Mouse (Mus musculus): ENCODE measurements around the gene Gm28576.
"Not testable (repeated sequence)": the region's sequence is repeated elsewhere in the genome, so short reads cannot be mapped to it uniquely, and the experiment has no call there.

The Gm28576 gene
- long read RNA-seq, experiment 1, result 0 reads
- long read RNA-seq, experiment 2, result 0 reads

- intact Hi-C loops (cut with DNase I), result not testable (repeated sequence)
Measured at GRCm38 (mm10) chrY:7722641-7723040, at the start of gene Gm28576. TSS of gene Gm28576 (plus strand) at chrY:7722941.

Measured in adrenal gland (tissue).